Mouse (Mus musculus) G1E (cell line): ENCODE data around the gene Bicral.

Source experiments
- CTCF ChIP-seq: IDR thresholded peaks from 2 replicates; pipeline ENCODE4 v1.5.1; 2012; ENCODE audit warnings: low read depth, low read length, inconsistent platforms, mixed read lengths
- GATA1 ChIP-seq: IDR thresholded peaks from 2 replicates; pipeline ENCODE4 v1.6.1; 2012; ENCODE audit warnings: borderline replicate concordance, low read length, inconsistent platforms, mixed read lengths
- GATA2 ChIP-seq: IDR thresholded peaks from 2 replicates; pipeline ENCODE4 v1.6.1; 2012; ENCODE audit warnings: low read depth, low read length, inconsistent platforms, borderline replicate concordance
- TAL1 ChIP-seq: conservative IDR thresholded peaks from 2 replicates; pipeline ENCODE4 v1.6.1; 2012; ENCODE audit warnings: low read depth, low read length, inconsistent platforms, mixed read lengths

DNA sequence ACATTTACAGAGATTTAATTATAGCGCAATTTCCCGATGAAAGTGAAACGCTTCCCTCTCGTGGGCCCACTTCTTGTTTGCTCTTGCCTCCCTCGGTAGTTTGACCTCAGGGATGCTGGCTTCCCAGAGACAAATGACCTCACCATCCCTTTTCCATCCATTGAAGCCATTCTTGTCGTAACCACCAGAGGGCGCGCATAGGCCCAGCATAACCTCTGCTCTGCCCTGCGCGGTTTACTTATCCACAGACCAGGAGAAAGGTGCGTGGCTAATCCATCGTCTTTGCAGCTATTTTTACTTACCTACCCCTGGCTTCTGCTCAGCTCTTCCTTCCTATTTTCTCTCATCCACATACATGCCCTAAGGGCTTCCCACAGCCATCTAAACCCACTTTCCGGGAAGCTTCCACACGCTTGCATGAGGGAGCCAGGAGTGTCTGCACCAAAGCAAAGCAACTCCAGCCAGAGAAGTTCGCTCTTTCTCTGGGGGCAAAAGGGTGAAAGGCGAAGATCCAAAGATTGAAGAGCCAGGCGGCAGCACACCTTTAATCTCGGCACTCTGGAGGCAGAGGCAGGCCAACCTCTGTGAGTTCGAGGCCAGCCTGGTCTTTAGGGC lies 45.7 kb upstream of the Bicral start:
- TF ChIP-seq GATA1 = no peak
- TF ChIP-seq CTCF = peak; percentile 95
- no peak for TF ChIP-seq TAL1
- TF ChIP-seq GATA2 = no peak
